Mouse (Mus musculus) fibroblast of lung, adult 2 months (primary cell): ENCODE results near the gene Psme4.

ENCODE experiments used
- DNase-seq: peaks from one replicate; pipeline ENCODE4 v3.0.0-alpha.2; 2011; ENCODE audit warnings: low read depth

Psme4 gene

GRCm38 (mm10) chr11:30786230-30786983, 14.9 kb downstream of the Psme4 start:
- no peak for DNase-seq

GRCm38 (mm10) chr11:30792680-30793079, 21.2 kb downstream of the Psme4 start:
- DNase-seq: no peak

GRCm38 (mm10) chr11:30793753-30794152, 22.2 kb downstream of the Psme4 start:
- DNase-seq: no peak

GRCm38 (mm10) chr11:30797236-30797635, 25.7 kb downstream of the Psme4 start:
- DNase-seq: no peak

DNA sequence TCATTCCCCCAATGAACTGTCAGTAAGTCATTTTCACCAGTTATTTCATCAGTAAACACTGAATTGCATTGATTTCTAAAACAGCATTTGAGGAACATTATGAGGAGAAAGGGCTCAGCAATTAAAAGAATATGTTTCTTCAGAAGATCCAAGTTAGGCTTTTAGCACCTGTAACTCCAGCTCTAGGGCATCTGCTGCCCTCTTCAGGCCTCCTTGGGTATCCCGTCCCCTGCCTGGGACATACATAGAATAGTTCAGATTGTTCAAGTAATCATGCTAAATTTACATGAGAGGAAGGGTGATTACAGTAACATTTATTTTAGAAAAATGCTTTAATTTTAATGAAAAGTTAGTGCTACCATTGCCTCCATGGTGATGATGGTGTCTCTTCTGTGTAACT, 28.0 kb downstream of the Psme4 start:
- DNase-seq: peak; percentile 13

- DNase-seq: no peak
Measured at GRCm38 (mm10) chr11:30800091-30800490, 28.6 kb downstream of the Psme4 start.

DNA sequence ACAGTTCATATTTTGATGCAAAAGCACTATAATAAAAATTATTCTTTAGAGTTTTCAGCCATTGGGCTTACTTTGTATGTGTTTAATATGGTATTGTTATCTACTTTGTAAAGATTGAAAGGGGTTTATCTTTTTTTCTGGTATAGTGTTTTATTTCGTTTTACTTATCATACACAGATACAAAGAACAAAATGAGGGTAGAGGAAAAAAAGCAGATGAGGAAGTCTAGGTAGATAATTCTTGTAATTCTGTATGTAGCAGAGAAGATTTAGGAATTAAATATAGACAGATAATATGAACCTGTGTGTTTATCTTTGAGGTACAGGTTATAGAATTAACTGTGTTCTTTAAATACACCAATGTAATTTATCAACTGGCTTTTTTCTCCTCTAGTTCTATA, 30.9 kb downstream of the Psme4 start:
- DNase-seq: no peak

DNA sequence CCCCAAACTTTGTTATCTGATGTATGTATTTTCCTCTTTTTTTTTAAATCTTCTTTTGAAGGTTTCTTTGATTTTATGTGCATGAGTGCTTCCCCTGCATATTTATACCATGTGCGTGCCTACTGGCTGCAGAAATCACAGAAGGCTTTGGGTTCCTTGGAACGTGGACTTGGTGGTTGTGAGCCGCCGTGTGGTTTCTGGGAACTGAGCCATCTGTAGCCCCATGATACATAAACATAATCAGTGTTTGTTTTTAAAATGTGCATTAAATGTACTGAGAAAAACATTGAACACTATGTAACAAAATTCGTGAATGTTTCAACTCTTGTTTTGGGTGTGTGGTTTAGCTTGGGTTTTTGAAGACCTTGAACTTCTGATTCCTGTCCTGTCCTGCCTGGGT, 49.6 kb downstream of the Psme4 start:
- no peak for DNase-seq

DNA sequence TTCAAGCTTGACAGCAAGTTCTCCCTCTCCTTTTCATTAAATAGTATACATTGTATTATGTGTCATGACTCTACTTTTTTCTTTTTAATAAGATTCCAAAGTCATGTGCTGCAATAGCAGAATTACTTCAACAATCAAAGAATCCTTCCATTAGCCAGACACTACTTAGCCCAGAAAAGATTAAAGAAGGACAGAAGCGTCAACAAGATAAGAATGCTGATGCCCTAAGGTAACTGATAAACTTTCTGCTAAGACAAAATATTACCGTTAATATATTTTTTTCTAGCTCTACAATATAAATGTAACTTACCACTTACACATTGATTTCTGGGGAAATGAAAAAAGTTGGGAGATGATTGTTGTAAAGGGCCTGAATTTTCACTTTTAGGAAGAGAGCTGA, 67.3 kb downstream of the Psme4 start:
- no peak for DNase-seq

DNA sequence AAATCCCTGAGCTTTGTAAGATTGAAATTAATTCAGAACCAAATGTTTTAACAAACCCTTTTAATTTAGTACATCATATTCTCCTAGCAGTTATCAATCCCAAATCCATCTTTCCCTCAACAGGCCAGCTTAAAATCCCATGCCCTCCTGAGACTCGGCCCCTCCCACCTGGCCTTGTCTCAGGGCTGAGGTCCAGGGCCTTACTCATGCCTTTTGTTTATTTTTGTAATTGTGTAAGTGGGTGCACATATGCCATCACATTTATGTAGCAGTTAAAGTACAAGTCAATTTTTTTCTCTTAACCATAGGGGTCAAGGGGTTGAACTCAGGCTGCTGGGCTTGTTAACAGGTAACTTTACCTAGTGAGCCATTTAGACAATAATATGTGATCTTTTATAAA, 72.8 kb downstream of the Psme4 start:
- peak; percentile 9 for DNase-seq

- DNase-seq: no peak
Measured at GRCm38 (mm10) chr11:30872425-30872824, 100.9 kb downstream of the Psme4 start.

GRCm38 (mm10) chr11:30885171-30885871, 113.8 kb downstream of the Psme4 start, which contains the start of the genes Gpr75 and Asb3:
TSS of gene Gpr75 (plus strand) at chr11:30885358.
TSS of gene Asb3 (plus strand) at chr11:30885416.
- DNase-seq: peak; percentile 12

- no peak for DNase-seq
Measured at GRCm38 (mm10) chr11:30888153-30888552, 116.6 kb downstream of the Psme4 start.

DNA sequence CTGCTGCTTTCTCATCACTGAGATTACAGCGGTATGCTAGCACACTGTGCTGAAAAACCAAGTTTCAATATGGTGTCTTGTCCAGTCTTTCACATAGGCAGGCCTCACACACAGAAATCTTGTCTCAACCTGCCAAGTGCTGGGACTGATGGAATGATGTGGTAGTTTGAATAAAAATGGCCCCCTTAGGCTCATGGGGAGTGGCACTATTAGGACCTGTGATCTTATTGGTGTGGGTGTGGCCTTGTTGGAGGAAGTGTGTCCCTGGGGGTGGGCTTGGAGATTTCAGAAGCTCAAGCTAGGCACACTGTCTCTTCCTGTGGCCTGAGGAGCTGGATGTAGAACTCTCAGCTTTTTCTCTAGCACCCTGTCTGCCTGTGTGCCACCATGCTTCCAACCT, 124.7 kb downstream of the Psme4 start:
- no peak for DNase-seq

DNA sequence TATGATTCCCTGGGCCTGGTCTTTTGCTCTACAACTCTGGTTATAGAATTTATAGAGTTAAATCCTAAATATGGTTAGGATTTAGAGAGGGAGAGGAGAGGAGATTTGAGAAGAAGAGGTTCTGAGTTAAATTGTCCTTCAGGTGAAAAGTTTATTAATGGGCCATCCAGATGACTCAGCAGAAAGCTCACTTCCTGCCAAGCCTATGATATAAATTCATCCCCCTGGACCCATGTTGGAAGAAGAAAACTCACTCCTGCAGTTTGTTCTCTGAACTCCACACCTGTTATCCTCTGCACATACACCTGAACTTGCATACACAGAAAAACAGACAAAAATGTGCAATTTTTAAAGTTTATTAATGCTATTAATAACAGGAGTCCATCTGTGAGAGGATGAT, 127.8 kb downstream of the Psme4 start:
- DNase-seq: no peak

DNA sequence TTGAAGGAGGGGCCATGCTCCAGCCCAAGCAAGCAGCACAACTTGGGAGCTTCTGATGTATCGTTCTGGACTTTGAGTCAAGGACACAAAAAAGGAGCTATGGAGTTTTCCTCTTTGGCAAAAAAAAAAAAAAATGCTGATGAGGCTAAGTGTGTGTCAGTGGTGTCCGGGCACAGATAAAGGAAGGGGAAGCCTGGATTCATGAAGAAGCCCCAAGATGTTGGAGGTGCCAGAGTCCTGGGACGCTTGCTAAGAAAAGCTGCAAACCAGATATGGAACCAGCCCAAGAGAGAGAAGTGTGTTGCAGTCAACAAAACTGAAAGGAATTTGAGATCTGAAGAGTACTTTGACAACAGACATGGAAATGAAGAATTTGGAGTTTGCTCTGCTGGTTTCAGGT, 140.8 kb downstream of the Psme4 start:
- no peak for DNase-seq

GRCm38 (mm10) chr11:30920641-30921040, 149.1 kb downstream of the Psme4 start:
- no peak for DNase-seq

- no peak for DNase-seq
Measured at GRCm38 (mm10) chr11:30923283-30923682, 151.8 kb downstream of the Psme4 start.

DNA sequence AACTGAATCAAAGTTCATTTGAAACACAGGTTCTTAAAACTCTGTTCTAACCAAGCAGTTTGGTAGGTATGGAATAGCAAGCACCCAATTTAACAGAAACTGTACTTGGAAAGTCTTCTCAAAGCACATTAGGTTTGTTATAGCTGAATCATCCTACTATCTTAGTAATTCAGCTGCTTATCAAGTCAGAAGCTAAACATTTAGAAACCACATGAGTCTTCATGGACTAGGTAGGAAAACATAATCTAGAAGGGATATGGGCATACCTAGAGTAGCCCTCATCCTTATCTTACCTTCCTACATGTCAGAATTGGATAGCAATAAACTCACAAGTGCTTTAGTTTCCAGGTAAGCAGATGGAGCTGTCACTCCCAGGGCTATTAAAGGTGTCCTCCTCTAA, 156.6 kb downstream of the Psme4 start:
- DNase-seq: no peak

DNA sequence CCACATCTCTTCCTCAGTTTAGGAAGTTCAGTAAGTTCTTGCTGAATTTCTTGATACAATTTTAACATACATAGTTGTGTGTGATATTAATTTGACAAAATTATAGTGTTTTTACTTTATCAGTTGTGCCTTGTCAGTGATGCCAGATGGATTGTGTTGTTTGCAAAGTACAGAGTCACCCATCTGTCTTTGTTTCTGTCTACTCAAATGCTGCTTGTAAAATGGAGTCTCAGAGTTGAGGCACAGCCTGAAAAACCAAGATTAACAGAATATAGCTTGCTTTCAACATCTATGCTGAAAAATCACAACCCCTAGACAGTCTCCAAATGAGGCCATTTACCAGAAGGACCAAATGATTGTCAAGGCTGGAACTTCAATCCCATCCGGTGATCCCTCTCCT, 157.0 kb downstream of the Psme4 start:
- DNase-seq: no peak
